In the genomic region with DNA sequence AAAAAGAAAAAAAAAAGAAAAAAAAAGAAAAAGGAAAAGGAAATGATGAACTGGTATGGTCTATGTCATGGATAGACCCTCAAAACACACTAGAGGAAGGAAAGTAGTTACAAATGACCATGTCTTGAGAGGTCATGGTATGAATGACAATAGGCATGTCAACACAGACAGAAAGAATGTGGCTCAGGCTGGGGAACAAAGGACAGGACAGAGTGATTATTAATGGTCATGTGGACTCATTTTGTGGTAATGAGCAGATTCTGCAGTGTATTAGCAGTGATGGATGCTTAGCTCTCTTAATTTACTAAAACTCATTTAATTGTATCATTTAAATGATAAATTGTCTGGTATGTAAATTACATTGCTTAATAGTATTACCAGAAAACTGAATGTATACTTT, we compare ENCODE assay signal across 23 mouse cellular contexts. TPM values are rescaled to one million over a fixed set of nuclear protein-coding genes. Genes with fewer than 3 reads are reported as not detected.
DNase-seq lines count a peak whose midpoint lies in the region; ATAC-seq lines count a peak whose summit lies in the region.
"Had no signal": no experiment of that assay in that cellular context is flagged by ENCODE, and none has a peak within 500 bp of the region (broad histone marks: within the 10 kb centered on the region; RNA-seq: fewer than 3 reads in every experiment).

No protein-coding gene starts in this region.

- no peaks in the 10 kb centered on the region for H3K36me3 ChIP-seq in hindbrain, embryonic 12.5 days
- H3K36me3 ChIP-seq in hindbrain, embryonic 10.5 days, result no peaks in the 10 kb centered on the region
- H3K36me3 ChIP-seq: embryonic facial prominence, embryonic 13.5 days; embryonic facial prominence, embryonic 15.5 days; forebrain, embryonic 10.5 days; forebrain, embryonic 12.5 days had no signal

- DNase-seq in hindbrain, embryonic 10.5 days (ENCODE audit: low spot score), result no peak
- DNase-seq in R1 (ENCODE audit: low read depth, low spot score), result peak; percentile 11
- peak; percentile 40 for DNase-seq in retina, postnatal 1 day
- DNase-seq in spleen, adult 18-20 months, result no peak
- no peak for DNase-seq in lung, postnatal 10 days
- DNase-seq: adrenal gland, adult 2 months; adrenal gland, postnatal 10 days; adrenal gland, postnatal 25 days; cerebellum, adult 11 months; cerebellum, adult 8-10 months; cerebellum, adult 9-11 months; cerebellum, postnatal 14 days; cerebellum, postnatal 36 days; embryo, embryonic 11 days had no signal

- ATAC-seq in hindbrain, embryonic 12.5 days (ENCODE audit: low FRiP score), result peak; percentile 58; the same call in 1 of the 2 replicates
- ATAC-seq: forebrain, embryonic 14.5 days; forebrain, embryonic 16.5 days; Patski had no signal

- no peak overlapping the region for H3K4me3 ChIP-seq in hindbrain, embryonic 12.5 days
- no peak overlapping the region for H3K4me3 ChIP-seq in hindbrain, embryonic 10.5 days
- H3K4me3 ChIP-seq: embryonic facial prominence, embryonic 13.5 days; embryonic facial prominence, embryonic 15.5 days; erythroblast, embryonic 14.5 days; forebrain, embryonic 10.5 days; forebrain, embryonic 12.5 days had no signal

- no peak overlapping the region for H3K4me2 ChIP-seq in hindbrain, embryonic 12.5 days (replicated peaks)
- H3K4me2 ChIP-seq: embryonic facial prominence, embryonic 13.5 days; embryonic facial prominence, embryonic 15.5 days; forebrain, embryonic 12.5 days had no signal

- no peaks in the 10 kb centered on the region for H3K9me3 ChIP-seq in hindbrain, embryonic 12.5 days (replicated peaks)
- no peaks in the 10 kb centered on the region for H3K9me3 ChIP-seq in hindbrain, embryonic 10.5 days
- H3K9me3 ChIP-seq: embryonic facial prominence, embryonic 13.5 days; embryonic facial prominence, embryonic 15.5 days; forebrain, embryonic 10.5 days; forebrain, embryonic 12.5 days had no signal

- H3K9ac ChIP-seq in hindbrain, embryonic 12.5 days, result no peak overlapping the region
- H3K9ac ChIP-seq: embryonic facial prominence, embryonic 13.5 days; embryonic facial prominence, embryonic 15.5 days; forebrain, embryonic 12.5 days had no signal

- H3K4me1 ChIP-seq in hindbrain, embryonic 12.5 days, result no peaks in the 10 kb centered on the region
- H3K4me1 ChIP-seq in hindbrain, embryonic 10.5 days (replicated peaks), result no peaks in the 10 kb centered on the region
- H3K4me1 ChIP-seq: embryonic facial prominence, embryonic 13.5 days; embryonic facial prominence, embryonic 15.5 days; forebrain, embryonic 10.5 days; forebrain, embryonic 12.5 days had no signal

- H3K27me3 ChIP-seq in hindbrain, embryonic 12.5 days, result no peaks in the 10 kb centered on the region
- H3K27me3 ChIP-seq in hindbrain, embryonic 10.5 days (ENCODE audit: insufficient read depth, poor library complexity, severe bottlenecking), result no peaks in the 10 kb centered on the region
- H3K27me3 ChIP-seq: embryonic facial prominence, embryonic 13.5 days; embryonic facial prominence, embryonic 15.5 days; forebrain, embryonic 12.5 days; Patski had no signal

- no peak overlapping the region for H3K27ac ChIP-seq in hindbrain, embryonic 12.5 days
- no peak overlapping the region for H3K27ac ChIP-seq in hindbrain, embryonic 10.5 days
- H3K27ac ChIP-seq: embryonic facial prominence, embryonic 13.5 days; embryonic facial prominence, embryonic 15.5 days; forebrain, embryonic 10.5 days; forebrain, embryonic 12.5 days had no signal

RNA-seq across cellular contexts. Expression of a gene that starts 14.0 kb away (rescaled TPM):
- polyA plus RNA-seq in hindbrain, embryonic 12.5 days (2016; fragmentation: Nextera tagmentation; extraction: Ambion mirVana), result 86.7 and 95.9 TPM in 2 replicates
- 42.4 and 44.6 TPM in 2 replicates for polyA plus RNA-seq in hindbrain, embryonic 10.5 days (2016; fragmentation: Nextera tagmentation; extraction: Ambion mirVana)
- polyA plus RNA-seq: erythroblast, embryonic 14.5 days had no signal

Comparison
In these comparisons a context has a peak if more than half of its experiments do, and no peak if none do; other contexts are left out.
1. DNase-seq: peak in R1 (single experiment) and retina, postnatal 1 day (single experiment); none in hindbrain, embryonic 10.5 days (single experiment), spleen, adult 18-20 months (0 of 2) and lung, postnatal 10 days (single experiment).